Mouse (Mus musculus) T-helper 2 cell (primary cell): Measurements from ENCODE around the gene Prdm10.

ENCODE experiments used
- in situ Hi-C: fragments of 300-600 bp; cut with MboI, MseI; formaldehyde crosslinking; loops from one replicate; pipeline ENCODE4 v1.15.1; 2025; ENCODE audit warnings: high pct_unique_total_duplicates

The Prdm10 gene

GRCm38 (mm10) chr9:31352716-31353115, 72.4 kb downstream of the Prdm10 start:
- in situ Hi-C loops: no loop called here

DNA sequence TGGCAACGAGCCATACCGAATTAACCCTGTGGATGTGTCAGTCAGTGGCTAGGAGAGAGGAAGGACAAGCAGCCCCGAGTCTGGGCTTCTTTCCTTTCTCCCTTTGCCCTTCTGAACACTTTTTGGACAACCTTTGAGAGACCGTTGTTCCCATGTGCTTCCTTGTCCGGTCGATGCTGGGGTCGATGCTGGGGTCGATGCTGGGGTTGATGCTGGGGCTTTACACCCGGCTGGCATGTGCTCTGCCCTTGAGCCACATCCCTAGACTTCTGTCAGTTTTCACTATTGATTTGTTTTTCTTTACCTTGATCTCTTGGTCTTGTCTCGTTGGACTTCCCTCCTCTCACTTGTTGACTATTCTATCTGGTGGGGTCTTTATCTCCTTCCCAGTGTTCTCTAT, 73.2 kb downstream of the Prdm10 start:
- in situ Hi-C loops: no loop called here

DNA sequence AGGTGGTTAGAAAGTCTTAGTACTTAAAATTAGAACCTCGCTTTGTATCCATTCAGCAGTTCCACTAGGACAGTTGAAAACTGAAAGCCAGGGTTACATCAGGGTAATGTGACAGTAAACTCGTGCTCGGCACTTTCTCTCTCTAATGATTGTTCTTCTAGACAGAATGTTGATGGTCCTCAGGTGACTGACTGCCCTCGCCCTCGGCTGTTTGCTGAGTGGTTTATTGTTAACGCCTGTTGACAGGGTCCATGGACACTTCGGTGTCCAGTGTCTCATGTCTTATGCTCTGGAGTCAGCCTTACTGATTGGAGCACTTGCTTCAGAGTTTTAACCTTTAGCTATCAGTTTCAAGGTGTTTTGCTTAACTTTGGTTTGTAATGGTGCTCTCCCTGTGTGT, 73.7 kb downstream of the Prdm10 start:
- in situ Hi-C loops: no loop called here

- in situ Hi-C loops: no loop called here
These were observed 83.6 kb downstream of the Prdm10 start for GRCm38 (mm10) chr9:31363698-31364609.

GRCm38 (mm10) chr9:31365086-31365485, 84.7 kb downstream of the Prdm10 start:
- in situ Hi-C loops: no loop called here

DNA sequence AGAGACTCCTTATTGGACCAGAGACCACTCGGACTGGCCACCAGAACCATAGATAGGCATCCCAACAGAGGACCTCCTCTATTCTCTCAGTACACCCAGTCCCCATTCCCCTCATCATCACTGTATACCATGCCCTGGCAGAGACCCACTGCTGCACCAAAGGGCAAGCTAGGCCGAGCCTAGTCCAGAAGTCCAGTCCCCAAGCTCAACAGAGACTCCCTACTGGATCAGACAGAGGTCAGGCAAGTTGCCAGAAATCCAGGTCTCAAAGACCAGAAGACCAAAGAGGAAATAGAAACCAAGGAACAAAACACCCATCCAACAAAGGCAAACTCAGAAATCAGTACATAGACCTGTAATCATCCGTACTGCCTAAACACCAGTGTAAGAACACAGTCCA, 91.4 kb downstream of the Prdm10 start:
- in situ Hi-C loops: no loop called here

GRCm38 (mm10) chr9:31376661-31377060, 96.3 kb downstream of the Prdm10 start:
- in situ Hi-C loops: no loop called here

DNA sequence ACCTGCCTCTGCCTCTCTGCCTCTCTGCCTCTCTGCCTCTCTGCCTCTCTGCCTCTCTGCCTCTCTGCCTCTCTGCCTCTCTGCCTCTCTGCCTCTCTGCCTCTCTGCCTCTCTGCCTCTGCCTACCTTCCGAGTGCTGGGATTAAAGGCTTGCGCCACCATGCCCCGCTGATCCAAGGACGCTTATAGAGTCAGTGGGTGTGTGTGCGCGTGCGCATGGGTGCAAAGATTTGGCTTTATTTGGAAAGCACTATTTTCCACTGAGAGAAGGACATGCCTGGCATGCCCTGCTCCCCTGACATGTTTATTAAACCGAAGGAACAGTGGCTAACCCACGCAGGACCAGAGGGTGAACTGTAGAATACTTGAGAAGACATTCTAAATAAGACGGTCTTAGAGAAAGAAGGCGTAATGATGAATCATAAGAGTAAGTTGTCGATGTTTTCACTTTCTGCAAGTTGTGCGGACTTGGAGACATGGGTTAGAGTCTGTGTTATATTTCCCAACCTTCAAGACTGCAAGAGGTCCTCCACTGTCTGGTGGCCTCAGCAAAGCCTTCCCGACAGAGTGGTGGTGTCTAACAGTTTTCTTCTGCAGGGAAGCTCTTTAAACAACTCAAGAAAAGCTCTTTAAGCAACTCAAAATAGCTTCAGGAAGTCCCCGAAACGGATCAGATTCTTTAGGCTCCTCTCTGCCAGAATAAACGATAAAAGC, 104.6 kb downstream of the Prdm10 start:
- in situ Hi-C loops: no loop called here

GRCm38 (mm10) chr9:31385500-31385869, 105.1 kb downstream of the Prdm10 start:
- in situ Hi-C loops: no loop called here

- in situ Hi-C loops: no loop called here
These were observed 105.6 kb downstream of the Prdm10 start, which contains the start of gene Nfrkb for GRCm38 (mm10) chr9:31385947-31386354. TSS of gene Nfrkb (plus strand) at chr9:31386192.

DNA sequence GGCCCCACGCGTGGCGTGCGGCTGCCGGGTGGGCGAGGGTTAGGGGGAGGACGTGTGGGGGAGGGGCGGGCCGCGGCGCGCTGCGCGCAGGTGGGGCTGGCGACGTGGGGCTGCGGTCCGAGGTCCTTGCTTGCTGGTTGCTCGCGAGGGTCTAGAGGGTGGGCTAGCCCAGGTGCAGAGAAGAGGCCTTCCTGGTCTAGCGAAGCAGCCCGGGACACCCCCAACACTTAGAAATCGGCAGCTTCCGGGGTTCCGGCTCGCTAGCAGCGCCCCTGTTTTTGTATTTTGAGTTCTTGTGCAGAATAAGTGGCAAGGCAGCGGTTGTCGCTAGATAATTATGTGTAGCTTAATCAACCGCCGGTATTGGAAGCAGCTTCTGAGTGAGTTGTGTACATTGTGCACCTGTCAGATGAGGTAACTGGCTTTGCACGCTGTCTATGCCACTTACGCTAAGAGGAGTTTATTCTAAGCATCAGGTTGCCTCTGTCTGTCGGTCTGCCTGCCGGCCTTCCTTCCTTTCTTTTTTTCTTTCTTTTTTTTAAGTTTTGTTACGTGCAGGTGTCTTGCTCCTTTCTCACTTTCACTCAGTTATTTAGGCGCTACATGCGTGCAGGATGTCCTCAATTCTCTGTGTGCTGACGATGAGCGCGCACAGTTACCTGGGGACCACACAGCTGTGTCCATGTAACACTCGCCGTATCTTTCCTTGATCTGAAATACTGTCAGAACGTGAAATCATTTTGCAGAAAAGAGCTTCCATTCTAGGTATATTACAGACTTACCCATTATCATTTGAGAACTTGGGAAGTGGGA, 106.2 kb downstream of the Prdm10 start:
- in situ Hi-C loops: no loop called here

DNA sequence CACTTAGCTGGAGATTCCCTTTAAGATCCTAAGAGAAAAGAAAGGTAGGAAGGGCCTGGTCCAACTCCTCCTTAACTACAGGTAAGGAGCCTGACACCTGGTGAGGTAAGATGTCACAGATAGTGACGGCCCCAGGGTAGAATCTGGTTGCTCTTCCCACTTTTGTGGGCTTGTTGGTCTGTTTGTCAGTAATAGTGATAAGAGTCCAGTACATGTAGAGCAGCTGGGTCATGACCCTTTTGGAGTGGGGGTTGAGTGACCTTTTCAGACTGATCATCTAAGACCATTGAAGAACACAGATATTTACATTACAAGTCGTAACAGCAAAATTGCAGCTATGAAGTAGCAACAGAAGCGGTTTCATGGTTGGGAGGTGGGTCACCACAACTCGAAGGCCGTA, 106.9 kb downstream of the Prdm10 start:
- in situ Hi-C loops: no loop called here

GRCm38 (mm10) chr9:31400441-31400840, 120.1 kb downstream of the Prdm10 start:
- in situ Hi-C loops: loop anchor here (25.0 kb wide), 1 partner anchor 963 kb away; the partner anchor contains the start of gene Snx19

GRCm38 (mm10) chr9:31404311-31404710, 124.0 kb downstream of the Prdm10 start:
- in situ Hi-C loops: loop anchor here (25.0 kb wide), 1 partner anchor 967 kb away; the partner anchor contains the start of gene Snx19

DNA sequence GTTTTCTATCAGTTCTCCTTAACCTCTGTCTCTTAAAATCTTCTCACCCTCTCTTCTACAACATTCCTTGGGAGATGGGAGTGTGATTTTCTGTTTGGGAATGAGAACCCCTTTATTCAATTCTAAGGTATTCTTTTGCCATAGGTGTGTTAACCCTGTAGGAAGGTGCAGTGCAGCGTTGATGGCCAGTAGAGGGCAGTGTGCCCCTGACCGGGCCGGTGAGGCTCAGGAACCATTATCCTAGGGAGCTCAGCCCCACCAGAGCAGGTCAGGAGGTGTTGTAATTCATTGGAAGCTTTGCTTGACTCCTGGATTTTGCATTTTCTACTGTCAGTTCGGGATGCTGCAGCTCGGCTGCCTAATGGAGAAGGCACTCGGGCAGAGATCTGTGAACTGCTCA, 124.9 kb downstream of the Prdm10 start:
- in situ Hi-C loops: loop anchor here (25.0 kb wide), 1 partner anchor 968 kb away; the partner anchor contains the start of gene Snx19

DNA sequence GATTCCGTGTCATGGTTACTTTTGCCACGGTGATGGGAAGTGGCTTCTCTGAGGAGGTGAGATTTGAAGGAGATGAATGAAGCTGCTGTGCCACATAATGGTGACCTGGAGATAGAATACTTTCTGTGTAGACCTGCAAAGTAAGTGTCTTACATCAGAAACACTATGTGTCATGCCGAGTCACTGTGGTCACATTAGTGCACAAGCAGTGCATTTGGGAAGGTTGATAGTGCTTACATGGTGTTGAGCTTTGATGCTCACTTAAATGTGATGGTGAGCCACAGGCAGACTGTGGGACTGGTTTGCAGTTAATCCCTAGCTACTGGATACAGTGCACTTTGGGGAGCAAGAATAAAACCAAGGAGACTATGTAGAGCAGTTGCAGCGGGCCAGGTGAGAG, 131.8 kb downstream of the Prdm10 start:
- in situ Hi-C loops: loop anchor here (25.0 kb wide), 1 partner anchor 975 kb away; the partner anchor contains the start of gene Snx19

- in situ Hi-C loops: loop anchor here (25.0 kb wide), 1 partner anchor 982 kb away; the partner anchor contains the start of gene Snx19
These were observed 138.5 kb downstream of the Prdm10 start for GRCm38 (mm10) chr9:31418821-31419220.

DNA sequence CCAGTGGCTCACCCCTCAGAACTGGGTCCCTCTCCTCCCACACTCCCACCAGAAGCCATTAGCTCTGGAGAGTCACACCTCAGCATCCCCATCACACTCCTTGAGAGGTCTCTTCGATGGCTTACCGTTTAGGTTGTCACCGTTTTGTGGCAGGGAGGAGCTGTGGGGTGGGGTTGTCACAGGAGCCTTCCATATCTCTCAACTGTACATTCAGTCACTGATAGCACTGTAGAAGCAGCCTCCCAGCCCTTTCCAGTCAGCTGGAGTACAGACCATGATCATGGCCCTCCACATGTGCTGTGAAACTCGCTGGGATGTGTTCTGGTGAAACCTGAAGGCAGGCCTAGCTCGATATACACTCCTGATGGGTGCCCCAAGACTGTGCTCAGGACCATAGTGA, 141.8 kb downstream of the Prdm10 start:
- in situ Hi-C loops: loop anchor here (25.0 kb wide), 1 partner anchor 985 kb away; the partner anchor contains the start of gene Snx19

- in situ Hi-C loops: no loop called here
These were observed 148.6 kb downstream of the Prdm10 start for GRCm38 (mm10) chr9:31428971-31429370.

DNA sequence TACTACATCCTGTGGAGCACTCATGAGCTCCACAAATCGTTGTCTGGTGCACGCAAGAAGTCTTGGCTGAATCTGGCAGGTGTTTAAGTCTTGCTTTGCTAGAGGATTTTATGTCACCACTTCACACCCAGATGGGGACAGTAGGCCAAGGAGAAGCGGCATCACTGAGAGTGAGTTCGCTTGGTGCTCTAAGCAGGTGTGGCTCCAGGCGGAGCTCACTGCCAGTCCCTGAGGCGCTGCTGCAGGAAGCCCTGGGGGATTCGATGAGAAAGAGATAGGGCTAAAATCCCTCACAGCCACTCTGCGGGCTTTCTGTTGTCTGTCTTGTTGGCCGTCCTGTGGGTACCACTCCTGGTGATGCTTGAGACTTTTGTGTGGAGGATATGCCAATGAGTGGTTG, 149.7 kb downstream of the Prdm10 start:
- in situ Hi-C loops: no loop called here
